Mouse (Mus musculus) limb, embryonic 14.5 days (tissue): ENCODE data around the gene Clcnka. TPM values are rescaled to one million over a fixed set of nuclear protein-coding genes. Genes with fewer than 3 reads are reported as not detected.
A peak's percentile ranks its signal among the peaks of the same experiment; 100 is the strongest.

Source experiments
- ATAC-seq: fragments of 200-750 bp; cut with Nextera tagmentation; 2 replicates; pipeline ENCODE4 v1.8.0; 2017; ENCODE audit warnings: low read depth, moderate number of reproducible peaks, moderate TSS enrichment; ENCODE audit not compliant: low FRiP score
- DNase-seq: peaks from one replicate; pipeline ENCODE4 v3.0.0-alpha.2; 2015; ENCODE audit warnings: low spot score
- H3K27ac ChIP-seq: fragments of 300-500 bp; sonication (generic); replicated peaks from 2 replicates; pipeline ENCODE4 v1.5.1; 2014; ENCODE audit warnings: low read depth, mild to moderate bottlenecking, low read length, moderate library complexity, mixed read lengths
- H3K27me3 ChIP-seq: fragments of 300-500 bp; sonication (generic); 2 replicates; pipeline ENCODE4 v1.6.1; 2014; ENCODE audit warnings: low read length, mixed read lengths; ENCODE audit not compliant: control insufficient read depth, insufficient read depth
- H3K36me3 ChIP-seq: fragments of 300-500 bp; sonication (generic); 2 replicates; pipeline ENCODE4 v1.6.1; 2014; ENCODE audit warnings: mild to moderate bottlenecking, low read length, moderate library complexity, mixed read lengths; ENCODE audit not compliant: control insufficient read depth, insufficient read depth
- H3K4me1 ChIP-seq: fragments of 300-500 bp; sonication (generic); 2 replicates; pipeline ENCODE4 v1.6.1; 2014; ENCODE audit warnings: antibody characterized with exemption, low read length, mixed read lengths; ENCODE audit not compliant: control insufficient read depth, insufficient read depth
- H3K4me2 ChIP-seq: fragments of 300-500 bp; sonication (generic); replicated peaks from 2 replicates; pipeline ENCODE4 v1.6.1; 2014; ENCODE audit warnings: low read depth, mild to moderate bottlenecking, low read length, moderate library complexity; ENCODE audit not compliant: severe bottlenecking
- H3K4me3 ChIP-seq: fragments of 300-500 bp; sonication (generic); replicated peaks from 2 replicates; pipeline ENCODE4 v1.5.1; 2014; ENCODE audit warnings: low read length
- H3K9ac ChIP-seq: fragments of 300-500 bp; sonication (generic); 2 replicates; pipeline ENCODE4 v1.6.1; 2014; ENCODE audit warnings: mild to moderate bottlenecking, low read depth, low read length, moderate library complexity; ENCODE audit not compliant: severe bottlenecking
- H3K9me3 ChIP-seq: fragments of 300-500 bp; sonication (generic); 2 replicates; pipeline ENCODE4 v1.6.1; 2016; ENCODE audit warnings: low read length; ENCODE audit not compliant: control insufficient read depth
- POLR2A ChIP-seq: fragments of 200-500 bp; IDR thresholded peaks from 2 replicates; pipeline ENCODE4 v1.8.0; 2012; ENCODE audit warnings: inconsistent platforms, mild to moderate bottlenecking, moderate library complexity, borderline replicate concordance; ENCODE audit not compliant: insufficient read depth, insufficient read length; ENCODE audit errors: extremely low read depth
- whole genome bisulfite sequencing: fragments of 180-500 bp; shearing (Covaris S2); extraction: QIAGEN DNeasy Blood & Tissue Kit; methylation state at CpG from one replicate; pipeline ENCODE4 v1.1.7; 2014; 5-methylcytosine and 5-hydroxymethylcytosine counted together
- polyA plus RNA-seq, 2 experiments: library from polyadenylated mRNA; depleted of rRNA in 1 of 2; stranded (reverse) in 1 of 2; unstranded in 1 of 2; fragments of >200 nt; fragmentation: Nextera tagmentation in 1 of 2; extraction: Ambion mirVana in 1 of 2; gene quantifications; 2 replicates each; pipeline versions ENCODE4 v1.2.1 to v1.2.3; 2012 to 2014

Gene Clcnka
- 0.75 and 1.3 TPM in 2 replicates for polyA plus RNA-seq (2012; rRNA removed)
- polyA plus RNA-seq (2014; fragmentation: Nextera tagmentation; extraction: Ambion mirVana) = 0.36 and 0.61 TPM in 2 replicates

DNA sequence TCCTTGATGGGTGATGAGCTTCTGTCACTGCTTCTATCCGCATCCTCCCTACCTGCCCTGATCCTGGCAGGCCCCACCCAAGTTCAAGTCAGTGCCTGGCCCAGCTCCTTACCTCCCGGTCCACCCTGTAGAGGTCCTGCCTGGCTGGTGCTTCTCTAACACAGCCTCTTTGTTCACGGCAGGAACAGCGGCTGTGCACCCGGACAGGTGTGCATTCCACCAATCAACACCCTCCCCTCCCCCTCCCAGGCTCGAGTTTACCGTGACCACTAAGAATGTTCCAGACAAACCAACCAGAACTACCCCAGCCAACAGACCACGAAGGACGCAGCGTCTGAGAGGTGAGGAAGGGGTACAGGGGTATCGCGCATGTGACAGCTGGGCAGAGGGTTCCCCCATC is at the start of gene Clcnka:
Gene Clcnka (minus strand): TSS at position 180 of the 400 bp plus-strand sequence.
- Histone ChIP-seq H3K36me3 (no peaks in the 10 kb centered on the region), H3K27ac (no peak within 1 kb of the TSS), H3K4me2 (no peak within 1 kb of the TSS), H3K9ac (no peak within 1 kb of the TSS), H3K4me1 (peaks cover 5% of the 10 kb centered on the region), H3K9me3 (no peaks in the 10 kb centered on the region), H3K27me3 (no peaks in the 10 kb centered on the region), H3K4me3 (no peak within 1 kb of the TSS)
- no peak for ATAC-seq
- no peak for DNase-seq
- WGBS = 42% methylated on average over 12 of the region's 12 CpGs
- TF ChIP-seq POLR2A = no peak

DNA sequence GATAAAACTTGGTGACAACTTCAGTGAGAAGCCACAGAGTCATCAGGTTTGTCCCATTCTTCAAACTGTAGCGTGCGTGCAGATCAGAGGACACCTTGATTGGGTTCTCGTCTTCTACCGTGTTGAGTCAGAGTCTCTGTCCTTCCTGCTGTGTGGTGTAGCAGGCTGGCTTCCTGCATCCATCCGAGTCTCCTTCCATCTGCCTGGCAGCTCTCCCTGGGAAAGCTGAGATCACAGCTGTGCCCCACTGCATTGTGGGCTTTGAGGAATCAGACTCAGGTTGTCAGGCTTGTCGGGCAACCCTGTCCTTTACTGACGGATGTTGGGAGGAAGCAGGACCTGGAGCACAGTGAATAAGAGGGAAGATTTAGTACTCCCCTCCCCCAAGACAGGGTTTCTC is 47.7 kb upstream of the Clcnka start:
- no peak for ATAC-seq
- Histone ChIP-seq H3K27ac (no peak overlapping the region), H3K9me3 (no peaks in the 10 kb centered on the region), H3K4me3 (no peak overlapping the region), H3K4me2 (no peak overlapping the region), H3K27me3 (no peaks in the 10 kb centered on the region), H3K9ac (no peak overlapping the region), H3K36me3 (peaks cover 31% of the 10 kb centered on the region), H3K4me1 (peaks cover 10% of the 10 kb centered on the region)
- TF ChIP-seq POLR2A = no peak
- 75% methylated on average over 7 of the region's 7 CpGs for WGBS
- no peak for DNase-seq

DNA sequence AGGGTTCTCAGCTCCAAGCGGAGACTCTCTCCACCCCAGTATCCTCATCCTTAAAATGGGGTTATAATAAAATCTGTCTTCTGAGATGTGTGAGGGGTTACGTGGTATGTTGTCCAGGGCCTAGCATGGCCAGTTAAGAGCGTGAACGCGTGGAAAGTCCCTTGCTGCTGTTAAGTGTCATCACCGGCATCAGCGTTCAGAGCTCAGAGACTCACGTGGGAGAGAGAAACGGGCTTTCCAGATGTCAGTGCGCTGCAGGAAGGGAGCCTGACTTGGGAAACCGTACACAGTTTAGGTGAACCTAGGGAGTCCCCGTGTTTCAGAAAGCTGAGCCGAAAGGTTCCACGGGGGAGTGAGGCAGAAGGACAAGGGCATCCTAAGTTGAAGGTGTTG is 46.8 kb upstream of the Clcnka start:
- 15% methylated on average over 14 of the region's 14 CpGs for WGBS
- Histone ChIP-seq H3K9ac (peak overlapping the region; percentile 97), H3K4me2 (peak overlapping the region; percentile 89), H3K27ac (no peak overlapping the region), H3K4me3 (peak overlapping the region; percentile 96), H3K27me3 (no peaks in the 10 kb centered on the region), H3K9me3 (no peaks in the 10 kb centered on the region), H3K36me3 (peaks cover 29% of the 10 kb centered on the region), H3K4me1 (peaks cover 10% of the 10 kb centered on the region)
- no peak for DNase-seq
- no peak for ATAC-seq
- TF ChIP-seq POLR2A = no peak

DNA sequence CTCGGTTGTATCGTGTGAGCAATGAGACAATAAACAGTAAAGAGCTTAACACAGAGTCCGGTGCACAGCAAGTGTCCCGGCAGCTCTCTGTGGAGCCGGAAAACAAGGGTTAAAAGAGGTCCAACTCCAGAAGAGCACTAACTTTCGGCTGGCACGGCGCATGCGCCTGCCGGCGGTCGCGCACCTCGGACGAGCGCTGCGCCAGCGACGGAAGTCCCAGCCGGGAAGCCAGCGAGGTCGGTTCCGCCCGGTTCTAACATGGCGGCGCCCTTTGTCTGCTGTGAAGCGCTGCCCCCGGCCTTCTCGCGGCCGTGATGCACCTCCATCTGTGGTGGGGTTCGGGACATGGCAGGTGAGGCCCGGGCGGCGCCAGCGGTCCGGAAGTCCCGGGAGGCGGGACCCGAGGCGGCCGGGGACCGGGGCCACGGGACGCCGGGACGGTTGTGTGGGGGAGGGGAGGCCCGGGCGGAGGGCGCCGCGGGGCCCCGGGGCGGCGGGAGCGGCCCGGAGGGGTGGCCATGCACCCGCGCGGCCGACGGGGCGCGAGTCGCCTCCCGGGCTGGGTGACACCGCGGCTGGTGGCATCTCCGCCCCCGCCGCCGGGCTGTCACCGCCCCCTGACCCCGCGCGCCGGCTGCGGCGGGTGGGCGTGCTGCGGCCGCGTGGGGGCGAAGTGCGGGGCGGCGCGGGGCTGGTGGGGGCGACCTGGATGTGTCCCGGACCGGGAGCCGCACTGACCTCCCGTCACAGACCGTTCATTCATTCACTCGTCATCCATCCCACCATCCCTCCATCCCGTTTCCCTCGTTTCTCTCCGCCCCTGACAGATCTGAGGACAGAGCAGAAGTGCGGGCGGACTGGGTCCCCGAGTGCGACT is 46.2 kb upstream of the Clcnka start, which contains the start of gene Zbtb17:
Gene Zbtb17 (plus strand): TSS at position 204 of the 877 bp plus-strand sequence.
- H3K27ac ChIP-seq = peak within 1 kb of the TSS; percentile 67
- peaks cover 10% of the 10 kb centered on the region for H3K4me1 ChIP-seq

DNA sequence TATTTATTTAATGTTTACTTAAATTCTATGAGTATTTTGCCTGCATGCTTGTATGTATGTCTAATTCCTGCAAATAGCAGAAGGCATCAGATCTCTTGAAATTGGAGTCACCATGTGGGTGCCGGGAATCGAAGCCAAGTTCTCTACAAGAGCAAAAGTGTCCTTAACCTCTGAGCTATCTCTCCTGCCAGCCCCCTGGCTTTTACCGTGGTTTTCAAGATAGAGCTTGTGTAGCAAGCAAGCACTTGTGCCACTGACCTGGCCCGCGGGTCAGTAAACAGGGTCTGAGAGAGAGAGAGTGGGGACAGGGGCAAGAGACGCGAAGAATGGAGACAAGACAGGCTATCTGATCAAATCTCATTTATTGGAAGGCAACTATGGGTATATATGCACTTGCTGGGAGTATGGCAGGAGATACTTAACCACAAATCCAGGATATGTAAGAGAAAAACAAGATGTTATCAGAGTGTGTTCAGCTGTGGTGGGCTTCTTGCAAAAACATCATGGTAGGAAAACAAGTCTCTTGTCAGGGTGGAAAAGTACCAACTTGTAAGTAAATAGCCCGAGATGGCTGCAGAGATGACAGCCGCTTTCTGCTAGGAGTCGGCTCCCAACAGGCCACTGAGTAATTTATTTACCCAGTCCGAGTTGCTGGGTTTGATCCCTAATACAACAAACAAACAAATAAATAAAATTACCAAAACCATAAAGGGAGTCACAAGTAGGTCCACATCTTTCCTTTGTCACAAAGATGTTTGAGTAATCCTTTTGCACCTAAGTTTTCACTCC is 45.3 kb upstream of the Clcnka start:
- H3K4me1 ChIP-seq = peaks cover 10% of the 10 kb centered on the region
- ATAC-seq = no peak
- no peak for DNase-seq
- H3K27ac ChIP-seq = no peak overlapping the region
- H3K9ac ChIP-seq = peak overlapping the region; percentile 97
- 51% methylated on average over 11 of the region's 11 CpGs for WGBS
- H3K9me3 ChIP-seq = no peaks in the 10 kb centered on the region
- no peak for TF ChIP-seq POLR2A
- H3K4me2 ChIP-seq = peak overlapping the region; percentile 89
- H3K36me3 ChIP-seq = peaks cover 18% of the 10 kb centered on the region
- no peaks in the 10 kb centered on the region for H3K27me3 ChIP-seq
- peak overlapping the region; percentile 96 for H3K4me3 ChIP-seq

More for the DNA sequence above, 46.2 kb upstream of the Clcnka start, which contains the start of gene Zbtb17:
- Histone ChIP-seq H3K9me3 (no peaks in the 10 kb centered on the region), H3K9ac (peak within 1 kb of the TSS; percentile 97), H3K4me3 (peak within 1 kb of the TSS; percentile 96), H3K27me3 (no peaks in the 10 kb centered on the region), H3K36me3 (peaks cover 26% of the 10 kb centered on the region), H3K4me2 (peak within 1 kb of the TSS; percentile 89)
- DNase-seq (peak; percentile 93), ATAC-seq (peak; percentile 97)
- WGBS = 0% methylated on average over 52 of the region's 102 CpGs
- peak; percentile 64; the same call in 1 of the 2 replicates for TF ChIP-seq POLR2A
